Mouse (Mus musculus) heart, postnatal 4 days (tissue): ENCODE results near the gene Tubgcp6. TPM values are rescaled to one million over a fixed set of nuclear protein-coding genes. Genes with fewer than 3 reads are reported as not detected.
A peak's percentile ranks its signal among the peaks of the same experiment; 100 is the strongest.

Experiments used
- DNase-seq: peaks from one replicate; pipeline ENCODE4 v3.0.0; 2021
- total RNA-seq, 2 experiments: library from RNA; stranded (reverse); gene quantifications; 2 replicates each; pipeline ENCODE4 v1.2.3; 2021

Tubgcp6 gene
- 10 to 100 TPM; 15.9 to 16.1 TPM for total RNA-seq

DNA sequence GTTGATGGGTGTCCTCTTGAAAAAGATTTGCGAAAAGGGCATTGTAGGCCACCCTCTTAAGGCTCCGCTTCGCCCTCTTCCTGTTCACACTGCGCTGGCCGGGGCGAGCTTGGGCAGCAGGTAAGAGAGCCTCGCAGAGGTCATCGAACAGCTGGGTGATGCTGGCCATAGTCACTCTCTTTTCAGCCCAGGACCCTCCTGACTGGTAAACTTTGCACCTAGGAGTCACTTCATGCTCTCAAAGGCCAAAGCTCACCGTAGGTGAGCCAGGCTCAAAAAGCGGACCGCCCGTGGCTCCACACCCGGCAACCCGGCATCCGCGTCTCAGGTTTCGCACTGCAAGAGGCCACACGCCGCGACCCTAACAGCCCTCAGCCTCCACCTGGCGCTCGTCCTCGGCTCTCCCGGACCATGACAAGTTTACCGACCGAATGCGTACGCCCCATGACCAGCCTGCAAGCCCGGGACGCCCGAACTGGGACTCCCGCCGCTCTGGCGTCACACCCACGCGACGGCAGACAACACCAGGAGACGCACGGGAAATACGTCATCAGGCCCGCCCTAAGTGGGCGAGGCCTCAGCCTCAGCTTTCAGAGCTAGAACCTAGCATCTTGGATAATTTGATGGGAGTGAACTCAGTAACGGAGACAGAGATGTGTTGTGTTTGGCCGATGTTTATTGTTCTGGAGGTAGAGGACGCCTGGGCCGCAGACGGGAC is at the start of gene Tubgcp6:
TSS of gene Tubgcp6 (minus strand) at position 464 of the 718 bp plus-strand sequence.
- peak; percentile 95 for DNase-seq

GRCm38 (mm10) chr15:89172276-89172935 is 49.5 kb upstream of the Tubgcp6 start:
- DNase-seq, result no peak

DNA sequence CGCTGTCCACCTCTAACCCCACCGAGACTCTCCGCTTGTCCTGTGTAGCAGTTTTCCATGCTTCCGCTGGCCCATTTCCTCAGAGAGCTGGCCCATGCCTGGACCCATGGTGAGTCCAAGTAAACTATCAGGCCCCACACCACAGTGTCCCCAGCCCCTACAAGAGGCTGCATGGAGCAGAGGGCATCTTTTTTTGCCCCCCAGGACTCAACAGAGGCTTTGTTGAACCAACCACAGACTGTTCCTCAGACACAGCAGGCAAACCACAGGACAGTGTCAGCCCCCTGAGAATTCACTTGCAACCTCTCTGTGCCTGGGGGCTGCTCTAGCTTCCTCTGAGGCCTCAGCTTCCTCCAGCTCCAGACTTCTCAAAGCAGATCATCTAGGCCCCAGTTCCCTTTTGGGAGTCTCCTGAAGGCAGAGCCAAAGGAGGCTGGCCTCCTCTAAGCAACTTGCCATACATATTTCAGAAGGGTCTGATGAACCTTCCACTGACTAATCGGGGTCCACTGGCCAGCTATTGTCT is 48.7 kb upstream of the Tubgcp6 start:
- no peak for DNase-seq

- DNase-seq, result peak; percentile 42
Observed at GRCm38 (mm10) chr15:89170102-89170501, 47.2 kb upstream of the Tubgcp6 start.

- peak; percentile 88 for DNase-seq
Observed at GRCm38 (mm10) chr15:89169431-89169830, 46.5 kb upstream of the Tubgcp6 start.

DNA sequence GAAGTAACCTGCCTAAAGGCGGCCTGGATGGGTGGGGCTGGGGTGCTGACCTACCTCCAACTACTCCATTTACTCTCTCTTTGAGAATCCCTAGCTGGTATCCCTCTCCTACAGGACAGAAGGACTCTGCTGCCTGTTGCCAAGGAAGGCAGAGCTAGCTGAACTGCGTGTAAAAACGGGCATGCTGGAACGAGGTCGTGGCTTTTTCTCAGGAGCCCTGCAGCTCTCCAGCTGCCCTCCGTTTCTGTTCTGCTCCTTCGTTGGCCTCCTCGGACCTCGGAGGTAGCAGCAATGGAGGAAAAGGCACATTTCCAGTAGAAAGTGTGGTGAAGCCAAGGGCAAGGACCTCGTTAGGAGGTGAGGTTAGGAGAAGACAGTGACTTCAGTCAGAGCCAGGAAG is 46.0 kb upstream of the Tubgcp6 start:
- DNase-seq, result no peak

- no peak for DNase-seq
Observed at GRCm38 (mm10) chr15:89165478-89165877, 42.6 kb upstream of the Tubgcp6 start.

GRCm38 (mm10) chr15:89161397-89161796 is 38.5 kb upstream of the Tubgcp6 start:
- no peak for DNase-seq

- no peak for DNase-seq
Observed at GRCm38 (mm10) chr15:89158516-89158915, 35.6 kb upstream of the Tubgcp6 start.

GRCm38 (mm10) chr15:89157954-89158353 is 35.0 kb upstream of the Tubgcp6 start:
- peak; percentile 77 for DNase-seq

GRCm38 (mm10) chr15:89152312-89152711 is 29.4 kb upstream of the Tubgcp6 start:
- DNase-seq, result no peak

DNA sequence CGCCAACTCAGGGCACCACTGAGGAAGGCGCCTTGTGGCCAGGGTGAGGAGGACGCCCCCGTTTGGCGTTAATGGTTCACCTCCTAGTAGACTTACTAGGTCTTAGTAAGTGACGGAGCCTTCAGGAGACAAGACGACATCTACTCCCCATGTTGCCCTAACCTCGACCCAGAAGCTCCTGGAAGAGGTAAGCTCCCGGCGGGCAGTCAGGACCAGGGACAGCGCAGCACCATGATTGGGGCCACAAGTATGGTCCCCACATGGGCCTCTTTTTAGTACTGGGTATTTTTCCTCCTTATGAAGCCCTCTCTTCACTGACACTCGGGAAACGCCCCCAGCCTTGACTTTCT is 27.1 kb upstream of the Tubgcp6 start:
- peak; percentile 57 for DNase-seq

DNA sequence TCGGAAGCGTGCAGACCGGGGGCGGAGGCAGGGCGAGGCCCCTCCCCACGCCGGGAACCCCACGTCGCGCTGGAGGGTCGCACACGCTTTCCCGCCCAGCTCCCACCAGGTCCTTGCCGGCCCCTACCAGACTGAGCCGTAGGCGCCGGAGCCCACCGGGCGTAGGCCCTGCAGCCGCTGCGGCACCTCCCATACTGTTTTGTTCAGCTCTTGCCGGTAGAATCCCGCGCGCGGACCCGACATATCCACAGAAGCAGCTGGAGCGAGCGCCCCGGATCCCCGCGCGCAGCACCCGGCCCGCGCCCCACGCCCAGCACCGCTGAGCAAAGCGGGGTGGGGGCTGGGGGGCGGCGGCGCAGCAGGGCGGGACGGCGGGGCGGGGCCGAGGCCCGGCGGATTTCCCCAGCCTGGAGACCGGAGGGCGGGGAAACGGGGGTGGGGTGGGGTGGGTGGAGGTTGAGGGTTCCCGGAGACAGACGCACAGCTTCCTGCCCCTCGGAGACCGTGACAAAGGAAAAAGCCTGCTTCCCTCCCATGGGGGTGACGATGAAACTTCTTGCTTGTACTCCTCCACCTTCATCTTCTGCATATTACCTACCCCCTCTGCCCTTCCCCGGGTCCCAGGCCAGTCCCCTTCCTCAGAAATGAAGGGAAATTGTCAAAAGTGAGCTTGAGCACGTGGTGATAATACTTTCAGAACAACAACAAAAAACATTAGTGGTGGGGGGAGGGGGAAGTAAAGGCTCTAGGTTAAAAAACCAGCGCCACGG is 26.5 kb upstream of the Tubgcp6 start, which contains the start of gene Mapk11:
TSS of gene Mapk11 (minus strand) at position 358 of the 770 bp plus-strand sequence.
- DNase-seq, result peak; percentile 46

- no peak for DNase-seq
Observed at GRCm38 (mm10) chr15:89148496-89149270, 25.8 kb upstream of the Tubgcp6 start.

DNA sequence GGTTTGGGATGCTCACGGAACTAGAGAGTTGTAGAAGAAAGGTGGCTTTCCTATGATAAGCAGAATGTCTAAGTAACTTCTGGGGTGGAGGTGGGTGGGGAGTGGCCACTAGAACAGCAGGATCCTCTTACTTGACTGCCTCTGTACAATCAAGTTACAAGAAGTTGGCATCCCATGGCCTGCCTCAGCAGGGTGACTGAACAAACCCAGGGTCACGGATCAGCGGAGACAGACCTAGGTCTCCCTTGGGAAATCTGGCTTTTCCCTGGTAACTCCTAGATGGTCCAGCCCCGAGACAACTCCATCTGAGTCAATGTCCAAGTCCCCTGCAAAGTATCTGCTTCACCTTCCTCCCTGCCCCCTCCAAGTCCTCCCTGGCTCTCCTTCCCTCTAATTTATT is 25.0 kb upstream of the Tubgcp6 start:
- DNase-seq, result no peak

GRCm38 (mm10) chr15:89147456-89147855 is 24.5 kb upstream of the Tubgcp6 start:
- DNase-seq, result no peak

DNA sequence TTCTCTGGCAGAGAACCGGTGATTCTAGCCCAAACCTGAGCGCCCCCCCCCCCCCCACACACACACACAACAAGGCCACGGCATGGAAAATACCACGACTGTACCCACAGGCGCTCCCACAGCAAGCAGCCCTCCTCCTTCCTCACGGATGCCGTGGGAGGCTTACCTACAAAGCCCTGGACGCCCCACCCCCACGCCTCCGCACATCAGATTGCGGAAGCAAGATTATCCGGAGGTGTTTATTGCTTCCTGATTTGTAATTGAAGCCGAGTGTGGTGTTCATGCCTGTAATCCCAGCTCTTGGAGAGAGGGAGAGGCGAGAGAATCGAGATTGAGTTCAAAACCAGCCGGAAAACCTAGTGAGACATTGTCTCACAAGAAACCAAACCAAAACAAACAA is 24.1 kb upstream of the Tubgcp6 start:
- no peak for DNase-seq

- DNase-seq, result peak; percentile 46
Observed at GRCm38 (mm10) chr15:89146537-89146936, 23.6 kb upstream of the Tubgcp6 start.

DNA sequence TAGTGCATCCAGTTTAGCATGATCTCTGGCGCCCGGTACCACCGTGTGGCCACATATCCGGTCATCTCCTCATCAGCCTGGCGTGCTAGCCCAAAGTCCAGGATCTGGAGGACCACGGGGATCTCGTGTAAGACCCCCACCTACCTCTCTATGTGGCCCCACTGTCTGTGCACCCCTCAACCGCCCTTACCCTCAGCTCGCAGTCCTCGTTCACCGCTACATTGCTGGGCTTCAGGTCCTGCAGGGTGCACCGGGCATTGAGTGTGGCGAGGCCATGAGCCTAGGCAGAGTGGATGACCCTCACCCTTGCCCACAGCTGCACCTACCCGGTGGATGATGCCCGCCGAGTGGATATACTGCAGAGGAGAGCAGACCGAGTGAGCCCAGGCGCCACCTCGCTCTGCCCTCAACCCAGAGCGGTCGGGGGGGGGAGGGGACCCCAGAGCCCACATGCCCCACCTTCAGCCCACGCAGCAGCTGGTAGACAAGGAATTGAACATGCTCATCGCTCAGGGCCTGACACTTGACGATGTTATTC is 23.0 kb upstream of the Tubgcp6 start:
- DNase-seq, result no peak

DNA sequence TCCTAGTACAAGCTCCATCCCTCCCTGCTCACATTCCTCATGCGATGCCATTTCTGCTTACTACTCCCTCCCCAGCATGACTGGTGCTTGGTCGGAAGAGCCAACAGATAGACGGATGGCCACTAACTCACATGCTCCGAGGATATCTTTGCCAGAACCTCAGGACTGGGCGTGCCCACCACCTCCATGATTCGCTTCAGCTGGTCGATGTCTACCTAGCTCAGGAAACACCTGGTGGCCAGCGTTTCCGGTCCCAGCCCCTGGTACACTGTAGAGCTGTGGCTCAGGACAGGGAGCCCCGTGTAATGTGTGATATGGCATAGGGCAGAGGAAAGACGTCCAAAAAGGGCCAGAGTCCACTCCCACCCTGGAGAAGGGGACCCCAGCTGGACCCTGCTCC is 22.1 kb upstream of the Tubgcp6 start:
- no peak for DNase-seq

- DNase-seq, result no peak
Observed at GRCm38 (mm10) chr15:89143134-89143533, 20.2 kb upstream of the Tubgcp6 start.

- DNase-seq, result no peak
Observed at GRCm38 (mm10) chr15:89141905-89142304, 19.0 kb upstream of the Tubgcp6 start.
